Mouse (Mus musculus): ENCODE measurements at regions not wholly inside any gene's neighbourhood (a gene's known extent, or its start where the extent isn't known, plus 50 kb on each side); places are given as distances from the start of the nearest gene placed in this dataset.

DNA sequence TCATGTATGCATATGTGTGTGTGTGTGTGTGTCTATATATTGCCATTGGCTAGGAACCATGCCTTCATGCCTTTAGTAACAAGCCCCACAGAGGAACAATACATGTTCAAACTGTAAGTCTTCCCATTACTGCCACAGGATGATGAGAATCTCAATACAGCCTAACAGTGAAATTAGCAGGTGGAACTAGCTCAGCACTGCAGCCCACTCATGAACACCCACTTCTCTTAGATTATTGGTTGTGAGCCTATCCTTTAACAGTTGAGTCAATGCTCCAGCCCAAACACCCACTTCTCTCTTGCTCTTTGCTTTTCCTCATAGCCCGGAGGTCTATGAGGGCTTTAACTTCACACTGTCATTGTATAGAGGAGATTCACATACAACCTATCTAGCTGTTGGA lies 287.5 kb upstream of the Plxna2 start:
- no peak for DNase-seq

- no peak for DNase-seq
These were observed 297.5 kb upstream of the Plxna2 start for GRCm38 (mm10) chr1:194320320-194321036.

DNA sequence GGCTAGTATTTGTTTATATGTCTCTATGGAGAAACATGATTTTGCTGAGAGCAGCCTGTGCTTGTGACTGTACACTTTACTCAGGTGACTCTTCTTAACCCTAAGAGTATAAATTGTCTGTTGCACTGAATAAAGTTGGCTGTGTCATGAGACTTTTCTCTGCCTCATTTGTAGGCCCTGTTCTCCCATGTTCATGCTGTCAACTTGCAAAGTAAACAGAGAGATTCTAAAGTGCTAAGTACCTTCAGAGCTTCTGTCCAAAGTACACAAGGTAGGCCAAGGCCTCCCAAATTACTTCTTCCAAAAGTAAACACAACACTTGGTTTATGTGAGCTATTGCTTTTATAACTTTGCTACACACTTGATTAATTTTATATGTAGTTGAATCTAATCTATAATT lies 299.7 kb upstream of the Plxna2 start:
- no peak for DNase-seq

DNA sequence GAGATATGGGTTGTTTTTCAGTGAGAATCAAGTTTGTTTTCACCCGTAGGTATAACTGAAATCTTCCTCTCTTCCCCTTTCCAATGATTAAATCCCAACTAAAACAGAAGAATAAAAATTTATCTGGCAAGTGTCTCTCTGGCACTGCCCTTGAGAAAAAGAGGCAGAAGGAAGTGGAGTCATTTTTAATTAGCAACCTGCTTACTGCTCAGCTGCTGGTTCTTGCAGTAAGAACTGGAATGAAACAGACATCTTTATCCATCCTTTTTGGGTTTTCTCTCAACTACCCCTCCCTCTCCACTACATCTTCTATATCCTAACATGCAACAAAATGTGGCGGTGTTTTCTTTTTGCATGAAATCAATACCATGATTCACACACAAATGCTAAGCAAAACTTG lies 302.4 kb upstream of the Plxna2 start:
- no peak for DNase-seq

GRCm38 (mm10) chr1:194310373-194310772 lies 307.6 kb upstream of the Plxna2 start:
- DNase-seq, result no peak

- no peak for DNase-seq
These were observed 309.4 kb upstream of the Plxna2 start for GRCm38 (mm10) chr1:194308648-194309047.

- DNase-seq, result no peak
These were observed 314.1 kb upstream of the Plxna2 start for GRCm38 (mm10) chr1:194303951-194304350.

- no peak for DNase-seq
These were observed 315.2 kb upstream of the Plxna2 start for GRCm38 (mm10) chr1:194302775-194303174.

GRCm38 (mm10) chr1:194281941-194282340 lies 336.1 kb upstream of the Plxna2 start:
- DNase-seq, result no peak

- no peak for DNase-seq
These were observed 350.0 kb upstream of the Plxna2 start for GRCm38 (mm10) chr1:194268028-194268427.

DNA sequence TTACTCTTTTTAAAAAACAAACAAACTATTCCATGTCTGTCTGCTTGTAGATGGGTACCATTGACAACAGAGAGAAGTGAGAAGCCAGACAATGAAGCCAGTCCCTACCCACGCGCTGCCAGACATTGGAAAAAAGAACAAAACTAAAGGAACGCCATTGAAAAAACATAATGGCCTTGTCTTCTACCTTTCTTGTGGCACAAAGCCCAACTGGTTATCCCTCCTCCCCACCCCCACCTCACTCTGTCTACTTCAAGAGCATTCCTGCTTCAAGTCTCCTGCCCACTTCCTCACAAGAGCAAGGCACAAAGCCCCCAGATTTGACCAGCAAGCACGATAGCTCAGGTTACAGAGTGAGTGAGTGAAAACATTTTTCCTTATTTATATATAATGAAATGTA lies 355.6 kb upstream of the Plxna2 start:
- DNase-seq, result no peak

GRCm38 (mm10) chr1:194259957-194260356 lies 358.1 kb upstream of the Plxna2 start:
- no peak for DNase-seq

DNA sequence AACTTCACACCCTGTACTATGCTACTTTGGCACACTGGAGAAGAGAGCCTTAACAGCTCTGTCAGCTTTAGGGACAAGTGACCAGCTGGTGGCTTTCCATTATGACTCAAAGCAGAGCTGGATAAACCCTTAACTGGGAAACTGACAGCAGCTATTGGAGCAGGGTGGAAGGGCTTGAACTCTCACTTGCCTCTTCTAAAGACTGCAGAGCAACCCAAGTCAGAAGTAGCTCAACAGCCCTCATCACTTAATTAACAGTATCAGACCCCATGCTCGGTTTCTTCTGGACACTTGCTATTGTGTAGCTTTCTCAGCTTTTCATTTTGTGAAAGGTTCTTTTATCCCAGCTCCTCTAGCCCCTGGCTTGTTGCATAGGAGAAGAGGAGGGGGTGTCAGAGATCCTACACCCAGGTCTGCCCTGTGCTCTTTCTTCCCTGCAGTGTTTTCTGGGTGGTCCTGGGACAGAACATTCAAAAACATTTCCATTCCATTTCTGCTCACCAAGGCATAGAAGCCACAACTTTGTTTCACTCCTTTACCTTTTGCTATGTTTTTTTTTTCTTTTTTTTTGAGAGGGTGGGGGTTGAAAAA lies 373.1 kb upstream of the Plxna2 start:
- no peak for DNase-seq

DNA sequence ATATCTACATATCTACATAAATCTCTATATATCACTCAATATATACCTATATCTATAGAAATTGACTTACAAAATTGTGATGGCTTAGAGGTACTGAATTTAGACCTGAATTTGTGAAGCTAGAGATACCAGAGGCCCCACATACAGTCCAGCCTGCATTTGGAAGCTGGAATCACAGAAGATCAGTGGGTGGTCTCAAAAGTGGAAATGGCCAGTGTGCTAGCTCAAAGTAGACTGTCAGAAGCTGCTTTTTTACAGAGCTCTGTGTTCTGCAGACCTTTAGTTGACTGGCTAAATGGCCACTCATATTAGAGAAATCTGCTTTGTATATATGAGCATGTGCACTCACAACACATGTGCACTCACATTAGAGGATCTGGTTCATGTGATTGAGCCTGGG lies 376.9 kb upstream of the Plxna2 start:
- no peak for DNase-seq

DNA sequence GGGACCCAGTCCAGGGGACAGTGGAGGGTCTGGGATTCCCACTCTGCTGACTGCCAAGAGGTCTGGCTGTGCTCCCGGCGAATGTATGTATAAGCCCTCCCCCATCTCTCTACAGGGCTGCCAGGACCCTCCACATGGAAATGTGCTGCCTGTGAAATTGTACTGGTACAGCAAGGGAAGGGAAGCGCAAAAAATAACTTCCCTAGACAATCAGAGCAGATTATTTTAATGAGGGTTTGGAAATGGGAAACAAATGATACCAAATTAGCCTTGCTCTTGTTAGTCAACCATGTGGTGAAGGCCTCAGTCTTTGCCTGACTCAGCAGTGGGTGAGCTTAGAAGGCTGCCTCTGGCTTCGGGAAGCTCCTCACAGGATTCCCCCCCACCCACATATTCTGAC lies 386.8 kb upstream of the Plxna2 start:
- no peak for DNase-seq

- no peak for DNase-seq
These were observed 391.4 kb upstream of the Plxna2 start for GRCm38 (mm10) chr1:194226550-194227160.

GRCm38 (mm10) chr1:194225786-194226185 lies 392.2 kb upstream of the Plxna2 start:
- DNase-seq, result no peak

- DNase-seq, result no peak
These were observed 394.0 kb upstream of the Plxna2 start for GRCm38 (mm10) chr1:194224046-194224445.

- DNase-seq, result no peak
These were observed 394.4 kb upstream of the Plxna2 start for GRCm38 (mm10) chr1:194223610-194224009.

GRCm38 (mm10) chr1:194223015-194223414 lies 395.0 kb upstream of the Plxna2 start:
- peak; percentile 77 for DNase-seq

DNA sequence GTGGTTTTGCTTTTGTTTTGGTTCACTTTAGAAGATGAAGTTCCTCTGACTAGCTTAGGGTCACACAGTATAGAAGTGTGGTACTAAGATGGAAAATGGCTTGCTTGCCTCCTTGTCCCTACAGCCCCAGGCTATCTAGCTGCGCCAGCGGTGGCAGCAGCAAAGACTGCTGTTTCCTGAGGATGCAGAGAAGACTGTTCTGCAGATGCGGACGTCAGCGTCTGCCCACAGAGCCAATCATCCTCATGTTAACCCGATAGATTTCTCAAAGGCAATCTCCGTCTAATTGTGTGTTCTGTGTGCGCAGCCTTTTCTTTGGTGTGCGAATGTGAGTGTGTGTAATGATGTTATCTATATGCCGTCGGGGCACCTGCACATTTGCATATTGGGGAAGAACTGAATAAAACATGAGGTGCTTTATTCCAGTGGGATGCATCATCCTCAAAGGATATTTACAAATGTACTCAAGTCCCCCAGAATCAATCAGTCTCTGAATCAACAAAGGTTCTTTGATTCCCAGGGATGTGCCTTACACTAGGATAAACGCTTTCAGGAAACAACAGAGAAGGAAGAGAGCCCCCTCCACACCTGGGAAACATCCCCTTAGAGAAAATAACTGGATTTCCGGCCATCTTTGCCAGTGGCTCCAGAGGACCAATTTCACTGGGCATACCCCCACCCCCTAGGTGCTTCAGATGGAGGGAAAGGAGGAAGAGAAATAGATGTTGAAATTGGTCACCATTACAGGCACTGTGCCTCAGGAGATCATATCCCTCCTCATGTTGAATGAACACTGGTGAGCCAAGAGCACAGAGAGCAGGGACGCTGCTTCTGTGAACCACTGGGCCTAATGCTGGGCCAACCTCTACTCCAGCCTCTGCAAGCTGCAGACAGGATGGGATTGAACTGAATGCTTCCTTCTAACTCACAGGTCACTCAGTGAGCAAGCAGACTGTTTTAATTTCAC lies 409.7 kb upstream of the Plxna2 start:
- no peak for DNase-seq

DNA sequence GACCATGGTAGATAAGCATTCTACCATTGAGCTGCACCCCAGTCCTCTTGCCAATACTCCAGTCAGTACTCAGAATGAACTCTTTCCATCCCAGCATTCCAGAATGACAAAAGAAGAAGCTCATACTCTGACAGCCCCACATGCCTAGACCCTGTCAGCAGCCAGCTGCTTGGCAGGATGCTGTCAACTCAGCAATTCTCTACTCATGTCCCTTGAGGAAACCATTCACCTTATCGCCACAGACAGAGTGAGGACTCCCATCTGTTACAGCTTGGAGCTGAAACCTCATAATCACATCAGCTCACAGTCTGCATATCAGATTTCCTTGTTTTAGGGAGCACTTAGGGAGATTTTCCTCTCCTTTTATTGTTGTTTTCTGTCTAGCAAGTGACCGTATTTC lies 420.5 kb upstream of the Plxna2 start:
- no peak for DNase-seq

DNA sequence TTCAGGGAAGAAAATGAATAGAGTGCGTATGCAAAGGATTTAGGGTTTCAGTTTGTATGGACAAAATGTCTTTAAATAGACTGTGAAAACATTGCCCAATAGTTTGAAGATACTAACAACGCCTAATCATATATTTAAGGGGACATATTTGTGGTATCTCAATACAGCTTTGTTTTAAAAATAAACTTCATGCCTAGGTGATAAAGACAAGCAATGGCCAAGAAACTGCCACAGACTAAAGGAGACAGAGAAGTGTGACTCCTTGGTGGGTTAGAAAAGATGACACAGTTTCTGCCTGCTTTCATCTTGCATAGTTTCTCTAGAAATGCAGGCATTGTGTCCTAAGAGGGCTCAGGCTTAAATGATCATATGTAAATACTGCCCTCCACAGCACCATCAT lies 435.7 kb upstream of the Plxna2 start:
- DNase-seq, result no peak
